Mouse (Mus musculus): ENCODE data around the gene Atf4.

DNA sequence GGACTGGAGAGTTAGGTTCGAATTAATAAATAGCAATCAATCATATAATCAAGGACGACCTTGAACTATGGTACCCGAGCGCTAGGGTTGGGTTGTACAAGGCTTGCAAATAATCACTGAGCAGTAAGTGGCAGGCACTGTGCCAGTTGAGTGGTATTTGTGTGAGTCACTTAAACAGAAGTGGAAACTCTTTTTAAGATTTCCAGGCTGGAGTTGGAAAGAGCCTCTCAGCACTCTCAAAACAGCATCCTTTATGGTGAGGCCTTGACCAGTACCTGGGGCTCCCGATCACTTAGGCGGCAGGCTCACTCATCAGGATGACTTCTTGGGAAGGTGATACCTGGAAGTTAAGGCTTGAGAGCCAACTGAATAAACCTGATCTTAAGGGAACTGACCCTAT, 777 bp upstream of the Atf4 start:
- TF ChIP-seq CTCF (IDR thresholded peaks at IDR 0.05; ENCODE audit: low read depth, low read length) (no peak), GATA1 (IDR thresholded peaks at IDR 0.05; ENCODE audit: borderline replicate concordance, low read length) (no peak), TAL1 (conservative IDR thresholded peaks at IDR 0.05; ENCODE audit: low read depth, low read length) (no peak), POLR2AphosphoS5 (IDR thresholded peaks at IDR 0.05; ENCODE audit: insufficient replicate concordance, low read depth, low read length) (no peak)

Measured in G1E (cell line).